Mouse (Mus musculus) liver, embryonic 13.5 days (tissue): ENCODE data around the gene Izumo3. TPM values are rescaled to one million over a fixed set of nuclear protein-coding genes. Genes with fewer than 3 reads are reported as not detected.
"Not testable (repeated sequence)": the region's sequence is repeated elsewhere in the genome, so short reads cannot be mapped to it uniquely, and the experiment has no call there.

Experiments used
- ATAC-seq: fragments of 200-750 bp; cut with Nextera tagmentation; 2 replicates; pipeline ENCODE4 v1.8.0; 2017; ENCODE audit warnings: low read depth, mild to moderate bottlenecking, moderate number of reproducible peaks, moderate library complexity
- DNase-seq: peaks from one replicate; pipeline ENCODE4 v3.0.0; 2022
- H3K27ac ChIP-seq: fragments of 300-500 bp; sonication (generic); 2 replicates; pipeline ENCODE4 v1.5.1; 2015; ENCODE audit warnings: moderate library complexity, mild to moderate bottlenecking, inconsistent platforms
- H3K27me3 ChIP-seq: fragments of 300-500 bp; sonication (generic); 2 replicates; pipeline ENCODE4 v1.6.1; 2015; ENCODE audit warnings: mild to moderate bottlenecking, inconsistent platforms
- H3K36me3 ChIP-seq: fragments of 300-500 bp; sonication (generic); 2 replicates; pipeline ENCODE4 v1.6.1; 2015; ENCODE audit warnings: mild to moderate bottlenecking, inconsistent platforms
- H3K4me1 ChIP-seq: fragments of 300-500 bp; sonication (generic); replicated peaks from 2 replicates; pipeline ENCODE4 v1.6.1; 2015; ENCODE audit warnings: inconsistent platforms
- H3K4me2 ChIP-seq: fragments of 300-500 bp; sonication (generic); 2 replicates; pipeline ENCODE4 v1.6.1; 2015; ENCODE audit warnings: inconsistent platforms, mild to moderate bottlenecking, moderate library complexity
- H3K4me3 ChIP-seq: fragments of 300-500 bp; sonication (generic); replicated peaks from 2 replicates; pipeline ENCODE4 v1.5.1; 2015; ENCODE audit warnings: mild to moderate bottlenecking, inconsistent platforms
- H3K9ac ChIP-seq: fragments of 300-500 bp; sonication (generic); 2 replicates; pipeline ENCODE4 v1.6.1; 2015; ENCODE audit warnings: mild to moderate bottlenecking, inconsistent platforms
- H3K9me3 ChIP-seq: fragments of 300-500 bp; sonication (generic); replicated peaks from 2 replicates; pipeline ENCODE4 v1.6.1; 2016; ENCODE audit warnings: inconsistent platforms
- WGBS: fragments of 180-500 bp; shearing (Covaris S2); methylation state at CpG from one replicate; pipeline ENCODE4 v1.1.7; 2015; ENCODE audit not compliant: insufficient replicate concordance; 5-methylcytosine and 5-hydroxymethylcytosine counted together
- polyA plus RNA-seq: library from polyadenylated mRNA; unstranded; fragments of >200 nt; fragmentation: Nextera tagmentation; extraction: Ambion mirVana; gene quantifications from 2 replicates; pipeline ENCODE4 v1.2.1, GENCODE M21; 2015

Gene Izumo3
- polyA plus RNA-seq = not detected in 2 replicates

DNA sequence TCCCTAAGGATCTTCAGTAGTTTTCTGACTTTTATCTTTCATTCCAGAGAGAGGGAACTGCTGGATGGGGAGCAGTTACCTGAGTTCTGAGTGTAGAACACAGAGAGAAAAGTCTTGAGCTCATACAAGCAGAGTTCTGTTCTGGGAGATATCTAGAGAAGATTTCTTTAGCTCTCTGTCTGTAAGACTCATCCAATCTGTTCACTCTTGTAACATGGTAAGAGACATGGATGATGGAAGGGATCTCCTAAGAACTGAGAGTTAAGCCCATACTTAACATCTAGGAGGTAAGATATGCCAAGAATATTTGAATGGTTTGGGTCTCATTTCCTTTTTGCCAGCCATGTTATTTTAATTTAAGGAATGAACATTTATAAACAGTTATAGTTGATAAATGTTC is at the start of gene Izumo3:
TSS of gene Izumo3 (minus strand) at position 101 of the 400 bp plus-strand sequence.
- no peak within 1 kb of the TSS for H3K27ac ChIP-seq
- H3K36me3 ChIP-seq = no peaks in the 10 kb centered on the region
- DNase-seq (no peak), ATAC-seq (no peak)
- H3K27me3 ChIP-seq = no peaks in the 10 kb centered on the region
- H3K4me1 ChIP-seq = no peaks in the 10 kb centered on the region
- H3K4me2 ChIP-seq = no peak within 1 kb of the TSS
- no peaks in the 10 kb centered on the region for H3K9me3 ChIP-seq
- H3K4me3 ChIP-seq = no peak within 1 kb of the TSS
- H3K9ac ChIP-seq = no peak within 1 kb of the TSS

DNA sequence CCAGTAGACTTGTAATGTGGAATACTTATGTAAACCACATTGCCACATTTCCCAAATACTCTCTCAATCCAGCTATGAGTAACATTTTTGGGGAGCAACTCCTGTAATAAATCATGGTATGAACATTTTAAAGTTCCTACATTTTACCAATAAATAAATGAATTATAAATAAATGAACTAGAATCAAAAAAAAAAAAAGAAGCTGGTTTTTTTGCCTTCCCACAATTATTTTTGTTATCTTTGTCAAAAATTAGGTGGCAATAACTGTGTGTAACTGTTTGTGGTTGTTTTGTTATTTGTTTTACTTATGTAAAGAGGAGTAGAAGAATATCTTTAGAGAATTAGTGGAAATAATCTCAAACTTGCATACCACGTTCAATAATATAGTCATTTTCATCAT is 44.6 kb upstream of the Izumo3 start, which contains the start of gene Gm12666:
TSS of gene Gm12666 (minus strand) at position 101 of the 400 bp plus-strand sequence.
- not testable (repeated sequence) for H3K4me2 ChIP-seq, H3K27me3 ChIP-seq, H3K9me3 ChIP-seq, ATAC-seq, H3K27ac ChIP-seq, H3K9ac ChIP-seq, H3K4me3 ChIP-seq, H3K36me3 ChIP-seq, H3K4me1 ChIP-seq, DNase-seq
- 46% methylated on average over 1 of the region's 1 CpGs for WGBS

DNA sequence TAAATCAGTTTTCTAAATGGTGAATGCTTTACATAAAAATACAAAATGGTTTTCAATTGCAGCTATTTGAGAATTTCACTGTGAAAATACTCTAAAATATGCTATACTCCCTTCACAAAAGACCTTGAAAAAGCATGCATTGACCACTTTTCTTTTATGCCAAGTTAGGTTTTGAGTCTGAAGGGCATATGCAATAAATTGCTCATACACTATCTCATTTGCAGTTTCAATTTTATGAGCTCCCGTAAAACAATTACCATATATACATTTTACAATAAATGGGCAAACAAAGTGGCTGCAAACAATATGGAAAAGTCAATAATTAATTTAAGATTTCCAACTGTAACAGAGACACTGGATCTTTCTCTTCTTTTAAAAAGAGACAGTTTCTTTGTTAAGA is 5.6 kb upstream of the Izumo3 start:
- Histone ChIP-seq H3K4me1 (no peaks in the 10 kb centered on the region), H3K4me3 (no peak overlapping the region), H3K4me2 (no peak overlapping the region), H3K9ac (no peak overlapping the region), H3K27me3 (no peaks in the 10 kb centered on the region), H3K27ac (no peak overlapping the region), H3K9me3 (no peaks in the 10 kb centered on the region; the same call in 1 of the 2 replicates), H3K36me3 (no peaks in the 10 kb centered on the region)
- ATAC-seq (no peak), DNase-seq (no peak)
- 72% methylated on average over 1 of the region's 1 CpGs for WGBS

DNA sequence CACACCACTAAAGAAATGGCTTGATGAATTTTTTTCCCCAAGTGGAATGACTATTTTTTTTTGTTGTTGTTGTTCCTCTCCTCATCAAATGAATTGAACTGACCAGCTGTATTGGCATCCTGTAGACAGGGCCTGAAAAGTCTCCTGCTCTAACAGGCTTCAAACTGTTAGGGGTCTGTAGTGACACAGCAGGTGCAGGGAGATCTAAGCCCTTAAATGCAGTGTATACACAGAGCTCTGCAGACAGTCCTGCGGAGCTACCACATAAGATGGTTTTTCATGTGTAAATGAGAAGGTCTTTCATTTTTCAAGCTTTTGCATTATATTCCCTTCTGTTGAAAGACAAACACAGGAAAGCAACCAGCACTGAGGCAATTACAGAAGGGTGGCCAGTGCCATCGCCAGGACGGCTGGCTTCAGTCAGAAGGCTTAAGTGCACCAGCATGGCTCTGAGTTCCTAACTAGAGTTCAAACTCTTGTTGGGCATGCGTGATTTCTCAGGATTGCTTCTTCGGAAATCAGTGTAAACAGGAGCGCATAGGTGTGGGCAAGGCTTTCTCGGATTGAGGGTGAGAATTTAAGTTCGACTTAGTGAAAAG is 35.5 kb downstream of the Izumo3 start:
- ATAC-seq (no peak), DNase-seq (no peak)
- Histone ChIP-seq H3K9ac (no peak overlapping the region), H3K4me1 (no peaks in the 10 kb centered on the region), H3K36me3 (no peaks in the 10 kb centered on the region), H3K4me3 (no peak overlapping the region), H3K27ac (no peak overlapping the region), H3K9me3 (no peaks in the 10 kb centered on the region), H3K4me2 (no peak overlapping the region), H3K27me3 (no peaks in the 10 kb centered on the region)
- 41% methylated on average over 8 of the region's 8 CpGs for WGBS

DNA sequence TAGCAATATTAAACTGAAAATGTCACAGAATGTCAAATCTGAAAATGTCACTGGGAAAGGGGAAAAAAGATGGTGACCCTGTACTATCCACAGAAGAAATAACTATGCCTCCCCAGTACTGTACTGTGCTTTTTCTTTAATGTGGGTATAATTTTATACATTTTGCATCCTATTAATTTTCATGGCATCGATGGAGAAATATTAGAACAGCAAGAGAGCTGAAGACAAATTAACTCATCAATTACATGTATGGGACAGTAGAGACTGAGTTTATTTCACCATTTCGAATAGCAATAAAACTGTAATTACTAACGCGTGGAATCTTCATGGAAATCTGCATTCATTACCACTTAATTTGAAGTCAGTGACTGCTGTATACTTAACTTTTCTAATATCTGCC is 49.6 kb downstream of the Izumo3 start:
- Histone ChIP-seq H3K4me1 (no peaks in the 10 kb centered on the region), H3K9ac (no peak overlapping the region), H3K4me3 (no peak overlapping the region), H3K27ac (no peak overlapping the region), H3K4me2 (no peak overlapping the region), H3K27me3 (no peaks in the 10 kb centered on the region), H3K9me3 (no peaks in the 10 kb centered on the region), H3K36me3 (no peaks in the 10 kb centered on the region)
- WGBS = 76% methylated on average over 4 of the region's 4 CpGs
- no peak for ATAC-seq
- no peak for DNase-seq

DNA sequence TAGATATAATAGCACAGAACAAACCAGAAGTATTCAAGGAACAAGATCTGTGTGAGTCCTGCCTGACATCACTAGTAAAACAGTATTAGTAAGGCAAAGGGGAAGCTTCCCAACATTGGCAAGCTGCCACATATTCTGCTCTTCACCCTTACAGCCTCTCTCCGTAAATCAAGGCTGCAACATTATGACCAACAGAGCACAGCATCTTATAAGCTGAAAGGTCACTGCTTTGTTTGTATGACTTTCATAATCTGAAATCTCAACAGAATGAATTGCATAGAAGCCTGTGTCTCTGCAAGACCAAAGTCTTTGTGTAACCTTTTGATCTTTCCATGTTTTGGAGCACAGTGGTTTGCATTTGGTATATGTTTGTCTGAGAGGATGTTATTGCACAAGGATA is 51.1 kb downstream of the Izumo3 start:
- ATAC-seq (no peak), DNase-seq (no peak)
- no peaks in the 10 kb centered on the region for H3K9me3 ChIP-seq
- H3K27me3 ChIP-seq = no peaks in the 10 kb centered on the region
- no peak overlapping the region for H3K4me2 ChIP-seq
- H3K9ac ChIP-seq = no peak overlapping the region
- no peak overlapping the region for H3K27ac ChIP-seq
- no peaks in the 10 kb centered on the region for H3K36me3 ChIP-seq
- H3K4me3 ChIP-seq = no peak overlapping the region
- H3K4me1 ChIP-seq = no peaks in the 10 kb centered on the region
- 68% methylated on average over 1 of the region's 1 CpGs for WGBS

Other genes with a start within 250 kb of the Izumo3 start
- not detected in 2 replicates for gene Gm12666, start 44.5 kb upstream of the Izumo3 start, polyA plus RNA-seq